Mouse (Mus musculus): ENCODE results near the gene Nkx3-2.

GRCm38 (mm10) chr5:41775728-41776127 is 11.4 kb upstream of the Nkx3-2 start:
- TF ChIP-seq GATA1 (IDR thresholded peaks at IDR 0.05; ENCODE audit: borderline replicate concordance, low read length) (no peak), FLI1 (IDR thresholded peaks at IDR 0.05; ENCODE audit: low read length) (no peak)

Measured in megakaryocyte, embryonic 14.5 days (primary cell).